Mouse (Mus musculus) testis, adult 2 months (tissue): ENCODE measurements at regions not wholly inside any gene's neighbourhood (a gene's known extent, or its start where the extent isn't known, plus 50 kb on each side); places are given as distances from the start of the nearest gene placed in this dataset.

ENCODE experiments used
- CTCF ChIP-seq: fragments of 200-500 bp; IDR thresholded peaks from 2 replicates; pipeline ENCODE4 v1.5.1; 2012; ENCODE audit warnings: low read depth, mild to moderate bottlenecking, inconsistent platforms, low read length, moderate library complexity; ENCODE audit not compliant: control insufficient read depth, insufficient read depth, insufficient replicate concordance
- POLR2A ChIP-seq: fragments of 200-500 bp; IDR thresholded peaks from 2 replicates; pipeline ENCODE4 v1.6.1; 2012; ENCODE audit warnings: low read depth, mild to moderate bottlenecking, inconsistent platforms, low read length, moderate library complexity; ENCODE audit not compliant: control insufficient read depth

GRCm38 (mm10) chr7:82109550-82109949, 64.1 kb upstream of the Sh3gl3 start:
- no peak for TF ChIP-seq CTCF
- no peak for TF ChIP-seq POLR2A
